Mouse (Mus musculus) kidney, embryonic 16.5 days (tissue): ENCODE measurements around the gene D1Ertd622e. TPM values are rescaled to one million over a fixed set of nuclear protein-coding genes. Genes with fewer than 3 reads are reported as not detected.

Experiments
- ATAC-seq: fragments of 200-750 bp; cut with Nextera tagmentation; 2 replicates; pipeline ENCODE4 v1.8.0; 2017; ENCODE audit warnings: moderate TSS enrichment; ENCODE audit not compliant: low FRiP score, low TSS enrichment
- H3K27ac ChIP-seq: fragments of 300-500 bp; sonication (generic); 2 replicates; pipeline ENCODE4 v1.5.1; 2014; ENCODE audit warnings: low read length
- H3K27me3 ChIP-seq: fragments of 300-500 bp; sonication (generic); 2 replicates; pipeline ENCODE4 v1.6.1; 2014; ENCODE audit warnings: low read length, control low read depth, mixed read lengths; ENCODE audit not compliant: insufficient read depth
- H3K36me3 ChIP-seq: fragments of 300-500 bp; sonication (generic); 2 replicates; pipeline ENCODE4 v1.6.1; 2014; ENCODE audit warnings: low read length, control low read depth, mixed read lengths; ENCODE audit not compliant: insufficient read depth
- H3K4me1 ChIP-seq: fragments of 300-500 bp; sonication (generic); 2 replicates; pipeline ENCODE4 v1.6.1; 2014; ENCODE audit warnings: low read length, control low read depth, mixed read lengths; ENCODE audit not compliant: insufficient read depth
- H3K4me2 ChIP-seq: fragments of 300-500 bp; sonication (generic); replicated peaks from 2 replicates; pipeline ENCODE4 v1.6.1; 2014; ENCODE audit warnings: low read depth, low read length
- H3K4me3 ChIP-seq: fragments of 300-500 bp; sonication (generic); 2 replicates; pipeline ENCODE4 v1.5.1; 2014; ENCODE audit warnings: mild to moderate bottlenecking, low read length
- H3K9ac ChIP-seq: fragments of 300-500 bp; sonication (generic); replicated peaks from 2 replicates; pipeline ENCODE4 v1.6.1; 2014; ENCODE audit warnings: low read length
- H3K9me3 ChIP-seq: fragments of 300-500 bp; sonication (generic); 2 replicates; pipeline ENCODE4 v1.6.1; 2016; ENCODE audit warnings: low read length, control low read depth
- WGBS: fragments of 180-500 bp; shearing (Covaris S2); extraction: QIAGEN DNeasy Blood & Tissue Kit; methylation state at CpG from one replicate; pipeline ENCODE4 v1.1.7; 2014; 5-methylcytosine and 5-hydroxymethylcytosine counted together
- polyA plus RNA-seq: library from polyadenylated mRNA; unstranded; fragments of >200 nt; fragmentation: Nextera tagmentation; extraction: Ambion mirVana; gene quantifications from 2 replicates; pipeline ENCODE4 v1.2.1, GENCODE M21; 2015

D1Ertd622e gene
- polyA plus RNA-seq, 1 experiment from 2014 or later: 24.0 TPM

DNA sequence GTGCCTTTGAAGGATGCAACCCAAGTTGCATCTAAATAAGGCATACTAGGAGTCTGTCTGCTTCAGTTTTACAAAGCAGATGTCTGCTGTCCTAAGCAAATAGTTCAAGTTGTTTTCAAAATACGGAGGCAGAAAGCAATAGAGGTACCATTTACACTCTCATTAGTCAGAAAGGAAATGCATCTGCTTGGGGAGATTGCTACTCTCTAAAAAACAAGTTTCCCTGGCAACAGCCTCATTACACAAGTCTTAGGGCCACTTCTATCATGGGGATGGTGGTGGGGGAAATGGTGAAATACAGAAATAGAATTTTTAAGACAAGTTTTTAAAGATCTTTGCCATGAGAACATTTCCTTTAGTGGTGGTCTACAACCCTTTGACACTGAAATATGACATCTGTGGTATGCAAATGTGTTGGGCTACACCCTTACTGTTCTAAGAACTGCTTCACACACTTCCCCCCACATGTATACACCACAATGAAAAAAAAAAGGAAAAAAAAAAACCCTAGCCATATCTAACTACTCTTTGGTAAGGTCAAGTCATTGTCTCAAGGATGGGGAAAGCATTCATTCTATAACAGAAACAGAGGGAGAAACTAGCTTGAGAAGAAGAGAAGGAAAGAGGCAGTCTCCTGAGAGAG, 38.5 kb downstream of the D1Ertd622e start:
- H3K36me3 ChIP-seq: no peaks in the 10 kb centered on the region
- no peak overlapping the region for H3K4me2 ChIP-seq
- H3K9ac ChIP-seq: no peak overlapping the region
- no peaks in the 10 kb centered on the region for H3K4me1 ChIP-seq
- no peak for ATAC-seq
- H3K9me3 ChIP-seq: no peaks in the 10 kb centered on the region
- no peaks in the 10 kb centered on the region for H3K27me3 ChIP-seq
- H3K27ac ChIP-seq: no peak overlapping the region
- WGBS: 21% methylated on average over 1 of the region's 1 CpGs
- no peak overlapping the region for H3K4me3 ChIP-seq

DNA sequence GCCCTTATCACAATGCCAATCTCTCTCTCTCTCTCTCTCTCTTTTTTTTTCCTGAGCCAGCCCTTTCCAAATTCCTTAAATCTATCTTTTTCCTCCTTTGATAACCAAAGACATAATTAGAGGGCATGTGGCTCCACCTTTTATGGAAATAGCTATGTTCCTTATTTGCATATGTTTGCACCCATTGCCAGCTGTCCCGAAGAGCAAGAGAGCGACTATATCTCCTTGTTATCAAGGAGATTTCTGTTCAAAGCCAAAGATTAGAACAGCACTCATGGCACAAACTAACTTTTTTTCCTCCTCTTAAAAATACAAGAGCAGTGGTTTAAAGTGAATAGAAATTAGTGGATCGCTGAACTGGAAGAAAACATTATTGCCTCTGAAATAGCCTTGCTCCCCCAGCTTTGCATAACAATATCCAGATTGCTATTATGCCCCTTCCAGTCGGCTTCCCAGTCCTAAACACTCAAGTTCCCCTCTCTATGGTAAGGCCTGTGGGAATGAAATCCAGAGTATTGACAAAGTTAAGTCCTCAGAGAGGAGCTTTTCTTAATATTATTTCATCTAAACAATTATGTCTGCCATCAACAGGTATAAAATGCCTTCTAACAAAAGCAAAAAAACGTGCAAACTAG, 39.2 kb downstream of the D1Ertd622e start:
- no peak overlapping the region for H3K27ac ChIP-seq
- H3K9ac ChIP-seq: no peak overlapping the region
- no peaks in the 10 kb centered on the region for H3K27me3 ChIP-seq
- 19% methylated on average over 5 of the region's 5 CpGs for WGBS
- no peaks in the 10 kb centered on the region for H3K4me1 ChIP-seq
- no peaks in the 10 kb centered on the region for H3K36me3 ChIP-seq
- H3K9me3 ChIP-seq: no peaks in the 10 kb centered on the region
- ATAC-seq: no peak
- H3K4me3 ChIP-seq: no peak overlapping the region
- no peak overlapping the region for H3K4me2 ChIP-seq

DNA sequence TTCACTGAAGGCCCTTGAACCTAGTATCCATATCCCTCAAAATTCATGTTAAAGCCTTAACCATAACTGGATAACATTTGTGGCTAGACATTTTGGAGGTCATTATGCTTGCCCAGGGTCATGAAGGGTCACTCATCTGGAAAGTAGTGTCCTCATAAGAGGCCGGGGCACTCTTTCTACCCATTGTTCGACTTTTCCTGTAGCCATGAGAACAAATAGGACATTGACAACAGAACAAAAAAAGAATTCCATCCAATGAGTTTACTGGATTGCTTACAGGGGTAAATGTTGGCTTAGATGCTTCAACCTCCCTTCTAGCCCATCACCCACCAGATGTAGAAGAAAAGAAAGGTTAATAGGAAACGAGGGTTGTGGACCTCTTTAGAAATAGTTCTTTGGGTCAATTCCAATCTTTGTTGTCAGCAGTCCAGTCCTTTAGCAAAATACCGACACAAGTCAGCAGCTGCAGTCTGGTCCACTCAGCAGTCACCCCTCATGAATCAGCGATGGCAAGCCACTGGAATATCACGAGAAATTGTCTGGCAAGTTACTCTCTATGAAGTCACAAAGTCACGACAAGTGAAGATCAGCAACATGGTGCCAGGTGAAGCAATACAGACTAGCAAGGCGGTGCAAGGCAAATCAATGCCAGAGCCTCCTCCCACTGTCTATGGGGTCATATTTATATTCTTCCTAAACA, 42.1 kb downstream of the D1Ertd622e start:
- 83% methylated on average over 8 of the region's 8 CpGs for whole genome bisulfite sequencing
- Histone ChIP-seq H3K9me3 (no peaks in the 10 kb centered on the region), H3K4me1 (no peaks in the 10 kb centered on the region), H3K4me3 (no peak overlapping the region), H3K27ac (no peak overlapping the region), H3K27me3 (no peaks in the 10 kb centered on the region), H3K9ac (no peak overlapping the region), H3K36me3 (no peaks in the 10 kb centered on the region), H3K4me2 (no peak overlapping the region)
- no peak for ATAC-seq

DNA sequence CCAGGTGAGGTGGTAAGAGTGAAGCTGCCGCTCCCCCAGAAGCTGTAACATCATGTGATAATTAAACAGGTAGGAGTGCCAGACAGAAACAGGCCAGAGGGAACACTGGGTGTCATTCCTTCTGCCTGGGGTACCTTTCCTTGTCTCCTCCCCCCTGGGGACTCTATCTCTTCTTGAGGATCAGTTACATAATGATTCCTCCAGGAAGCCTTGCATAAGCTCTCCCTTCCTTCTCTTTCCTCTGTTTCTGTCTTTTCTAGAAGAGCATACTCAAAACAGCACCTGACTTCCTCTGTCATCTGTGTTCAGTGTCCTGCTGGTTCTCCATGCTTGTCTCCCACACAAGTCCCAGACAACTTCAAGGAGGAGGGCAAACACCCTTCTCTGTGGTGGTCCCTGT, 46.3 kb downstream of the D1Ertd622e start:
- H3K4me1 ChIP-seq: no peaks in the 10 kb centered on the region
- H3K4me2 ChIP-seq: no peak overlapping the region
- no peak overlapping the region for H3K4me3 ChIP-seq
- ATAC-seq: no peak
- no peaks in the 10 kb centered on the region for H3K27me3 ChIP-seq
- 71% methylated on average over 1 of the region's 1 CpGs for WGBS
- no peaks in the 10 kb centered on the region for H3K9me3 ChIP-seq
- H3K27ac ChIP-seq: no peak overlapping the region
- H3K36me3 ChIP-seq: no peaks in the 10 kb centered on the region
- H3K9ac ChIP-seq: no peak overlapping the region

DNA sequence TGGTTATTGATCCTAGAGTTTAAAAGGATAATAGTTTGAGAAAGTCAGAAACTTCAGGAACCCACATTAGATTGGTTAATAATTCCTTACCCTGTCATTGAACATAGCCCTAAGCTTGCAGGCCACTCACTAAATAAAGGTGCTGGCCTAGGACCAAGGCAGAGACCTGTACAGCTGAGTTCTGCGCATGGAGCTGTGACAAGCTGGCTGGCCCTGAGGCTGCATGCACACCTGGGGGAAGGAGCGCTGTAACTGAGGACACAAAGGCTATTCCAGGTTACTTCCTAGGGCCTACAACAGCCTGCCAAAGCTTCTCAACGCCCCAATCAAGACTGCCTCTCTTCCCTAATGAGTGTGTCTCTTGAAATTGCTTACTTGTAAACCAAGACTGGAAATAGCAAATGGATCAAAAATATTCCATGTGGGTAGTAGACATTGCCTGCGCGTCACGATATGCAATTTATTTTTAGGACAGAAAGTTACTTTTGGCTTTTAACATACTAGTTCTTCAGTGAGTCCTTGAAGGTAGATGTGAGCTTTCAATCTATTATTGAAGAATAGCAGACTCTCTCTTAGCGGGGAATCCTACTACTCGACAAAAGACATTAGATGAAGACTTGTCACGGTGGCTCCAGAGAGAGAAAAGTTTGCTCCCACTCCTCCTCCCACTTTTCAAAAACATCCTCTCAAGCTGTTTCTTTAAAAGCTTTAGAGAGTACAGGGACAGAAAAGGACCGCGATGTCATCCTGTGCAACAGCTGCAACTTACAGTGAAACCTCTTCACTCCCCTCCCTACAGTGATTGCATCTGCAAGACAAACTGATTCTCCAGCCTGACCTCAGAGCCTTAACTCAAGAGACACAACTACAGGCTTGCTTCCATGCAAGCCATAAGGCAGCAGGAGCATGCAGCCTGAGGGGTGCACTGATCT, 47.1 kb downstream of the D1Ertd622e start:
- H3K9me3 ChIP-seq: no peaks in the 10 kb centered on the region
- no peaks in the 10 kb centered on the region for H3K27me3 ChIP-seq
- no peak overlapping the region for H3K27ac ChIP-seq
- H3K4me2 ChIP-seq: no peak overlapping the region
- no peak for ATAC-seq
- no peaks in the 10 kb centered on the region for H3K4me1 ChIP-seq
- H3K4me3 ChIP-seq: no peak overlapping the region
- H3K36me3 ChIP-seq: no peaks in the 10 kb centered on the region
- 82% methylated on average over 11 of the region's 11 CpGs for WGBS
- H3K9ac ChIP-seq: no peak overlapping the region

DNA sequence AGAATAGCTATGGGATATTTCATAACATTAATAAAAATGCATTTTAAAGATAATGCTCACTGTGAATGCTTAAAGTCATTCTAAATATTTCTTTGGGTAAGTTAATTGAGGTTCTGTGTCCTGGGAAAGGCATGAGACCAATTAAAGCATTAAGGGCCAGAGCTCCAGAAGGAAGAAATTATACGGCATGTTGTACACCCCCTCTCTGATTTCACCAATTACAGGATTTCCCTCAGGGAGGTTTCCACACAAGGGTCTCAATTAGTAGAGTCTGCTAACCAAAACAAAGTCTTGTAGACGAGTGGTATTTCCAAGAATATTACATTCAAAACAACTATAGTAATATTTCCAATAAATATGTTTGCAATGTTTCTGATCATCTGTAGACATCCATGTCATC, 50.1 kb downstream of the D1Ertd622e start:
- no peak overlapping the region for H3K27ac ChIP-seq
- ATAC-seq: no peak
- H3K4me1 ChIP-seq: no peaks in the 10 kb centered on the region
- 79% methylated on average over 2 of the region's 2 CpGs for WGBS
- no peaks in the 10 kb centered on the region for H3K36me3 ChIP-seq
- no peak overlapping the region for H3K4me2 ChIP-seq
- no peak overlapping the region for H3K4me3 ChIP-seq
- H3K9me3 ChIP-seq: no peaks in the 10 kb centered on the region
- H3K27me3 ChIP-seq: no peaks in the 10 kb centered on the region
- no peak overlapping the region for H3K9ac ChIP-seq

DNA sequence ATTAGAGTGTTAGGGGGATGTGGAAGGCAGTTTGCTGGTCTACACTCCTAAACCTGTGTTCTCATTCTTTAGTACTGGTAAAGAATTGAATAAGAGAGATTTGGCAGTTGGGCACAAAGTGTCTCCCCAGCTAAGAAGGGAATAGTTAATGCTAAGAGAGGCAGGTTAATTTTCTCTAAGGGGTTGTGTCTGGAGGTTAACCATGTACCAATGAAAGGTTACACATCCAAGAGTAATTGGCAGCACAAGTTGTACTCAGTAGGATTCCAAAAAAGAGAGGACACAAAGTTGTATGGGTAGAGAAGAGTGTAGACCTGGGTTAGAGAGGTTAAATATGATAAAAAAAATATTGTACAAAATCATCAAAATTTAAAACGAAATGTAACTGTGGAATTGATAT, 58.5 kb downstream of the D1Ertd622e start:
- Histone ChIP-seq H3K4me2 (no peak overlapping the region), H3K9ac (no peak overlapping the region), H3K9me3 (no peaks in the 10 kb centered on the region), H3K36me3 (no peaks in the 10 kb centered on the region), H3K27me3 (no peaks in the 10 kb centered on the region), H3K4me1 (no peaks in the 10 kb centered on the region), H3K27ac (no peak overlapping the region), H3K4me3 (no peak overlapping the region)
- 80% methylated on average over 1 of the region's 1 CpGs for WGBS
- ATAC-seq: no peak

DNA sequence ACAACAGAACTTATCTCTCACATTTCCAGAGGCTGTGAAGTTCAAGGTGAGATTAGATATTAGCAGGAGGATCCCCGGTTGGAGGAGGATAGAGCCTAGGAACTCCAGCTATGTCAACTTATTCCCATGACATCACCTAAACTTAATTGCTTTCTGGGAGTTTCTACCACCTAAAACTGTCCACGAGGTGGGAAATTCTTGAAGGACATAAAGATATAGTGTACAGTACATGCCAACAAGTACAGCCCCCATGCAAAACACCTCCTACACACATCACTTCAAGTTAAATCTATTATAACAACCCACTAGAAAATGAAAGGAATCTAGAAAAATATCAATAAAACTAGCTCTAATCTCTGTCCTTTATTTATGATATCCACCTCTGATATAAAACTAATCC, 61.5 kb downstream of the D1Ertd622e start:
- Histone ChIP-seq H3K4me3 (no peak overlapping the region), H3K4me1 (no peaks in the 10 kb centered on the region), H3K9ac (no peak overlapping the region), H3K27me3 (no peaks in the 10 kb centered on the region), H3K27ac (no peak overlapping the region), H3K36me3 (no peaks in the 10 kb centered on the region), H3K9me3 (no peaks in the 10 kb centered on the region), H3K4me2 (no peak overlapping the region)
- no peak for ATAC-seq
- WGBS: 46% methylated on average over 2 of the region's 2 CpGs

DNA sequence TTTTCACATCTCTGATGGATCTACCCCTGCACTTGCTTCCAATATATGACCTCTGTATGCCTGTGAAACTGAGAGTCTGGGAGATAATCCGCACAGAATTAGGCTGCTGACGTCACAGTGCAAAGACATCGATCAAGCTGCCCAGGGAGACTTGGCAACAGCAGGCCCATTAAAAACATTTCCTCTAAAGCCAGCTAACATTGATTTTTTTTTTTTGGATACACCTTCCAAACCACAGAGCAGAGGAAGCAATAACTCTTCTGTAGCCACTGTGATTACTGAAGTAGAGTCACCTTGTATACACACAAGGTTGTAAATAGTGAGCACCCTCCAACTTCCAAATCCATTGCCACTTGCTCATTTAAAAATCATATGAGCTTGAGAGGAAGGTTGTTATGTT, 62.8 kb downstream of the D1Ertd622e start:
- Histone ChIP-seq H3K27me3 (no peaks in the 10 kb centered on the region), H3K27ac (no peak overlapping the region), H3K9me3 (no peaks in the 10 kb centered on the region), H3K36me3 (no peaks in the 10 kb centered on the region), H3K4me1 (no peaks in the 10 kb centered on the region), H3K4me2 (no peak overlapping the region), H3K9ac (no peak overlapping the region), H3K4me3 (no peak overlapping the region)
- 44% methylated on average over 3 of the region's 3 CpGs for WGBS
- no peak for ATAC-seq
